Mouse (Mus musculus) ovary, postnatal 10 days (tissue): ENCODE measurements around the gene Ifng.

Source experiments
- DNase-seq: peaks from one replicate; pipeline ENCODE4 v3.0.0; 2022; ENCODE audit warnings: low spot score

Gene Ifng

DNA sequence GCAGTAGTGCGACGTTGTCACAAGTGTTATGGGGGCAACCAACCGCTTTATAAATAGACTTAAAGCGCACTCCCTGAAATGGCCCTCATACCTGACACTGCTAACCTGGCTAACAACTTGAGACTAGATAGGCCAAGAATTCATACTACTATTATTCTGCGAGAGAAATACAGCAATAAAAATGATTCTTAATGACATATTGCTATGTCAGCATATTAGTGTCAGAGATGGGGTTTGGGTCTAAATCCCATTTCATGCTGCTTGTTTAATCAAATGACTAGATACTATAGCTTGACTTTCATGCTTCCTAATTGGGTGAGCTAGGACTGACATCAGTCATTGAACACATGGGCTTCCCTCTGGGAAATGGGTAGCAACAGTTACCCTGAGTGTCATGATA lies 39.3 kb downstream of the Ifng start:
- DNase-seq: no peak

- no peak for DNase-seq
These were observed 39.9 kb downstream of the Ifng start for GRCm38 (mm10) chr10:118480793-118481192.

DNA sequence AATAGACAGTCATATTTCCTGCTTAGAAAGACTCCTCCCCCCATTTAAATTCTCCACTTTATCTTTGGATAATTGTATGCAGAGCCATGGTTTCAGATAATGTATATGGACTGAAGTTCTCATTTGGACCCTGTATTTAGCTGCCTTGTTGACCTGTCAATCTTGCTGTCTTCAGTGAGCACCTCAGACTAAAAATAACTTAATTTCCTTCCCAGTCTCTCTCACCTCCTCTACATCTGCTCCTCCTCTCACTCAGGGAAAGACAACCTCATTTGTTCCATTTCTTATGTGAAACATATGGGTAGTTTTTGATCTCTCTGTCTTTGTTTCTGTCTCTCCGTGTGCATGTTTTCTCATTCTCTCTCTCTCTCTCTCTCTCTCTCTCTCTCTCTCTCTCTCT lies 53.3 kb downstream of the Ifng start:
- DNase-seq: no peak

GRCm38 (mm10) chr10:118495362-118495761 lies 54.5 kb downstream of the Ifng start:
- DNase-seq: no peak
